Mouse (Mus musculus) gastrocnemius, adult 2 months (tissue): ENCODE measurements at regions not wholly inside any gene's neighbourhood (a gene's known extent, or its start where the extent isn't known, plus 50 kb on each side); places are given as distances from the start of the nearest gene placed in this dataset.

Experiments used
- DNase-seq: peaks from one replicate; pipeline ENCODE4 v3.0.0; 2022
- H3K27ac ChIP-seq: fragments of 200-600 bp; 2 replicates; pipeline ENCODE4 v1.8.1; 2022; ENCODE audit warnings: mild to moderate bottlenecking
- H3K4me3 ChIP-seq: fragments of 200-600 bp; 2 replicates; pipeline ENCODE4 v1.8.1; 2022; ENCODE audit warnings: mild to moderate bottlenecking, moderate library complexity
- CTCF ChIP-seq: fragments of 200-600 bp; IDR thresholded peaks from 2 replicates; pipeline ENCODE4 v1.8.1; 2022; ENCODE audit warnings: antibody characterized with exemption, mild to moderate bottlenecking, moderate library complexity
- intact Hi-C: fragments of 180-260 bp; cut with DNase I; formaldehyde crosslinking; loops from one replicate; pipeline ENCODE4 v1.15.1; 2025

DNA sequence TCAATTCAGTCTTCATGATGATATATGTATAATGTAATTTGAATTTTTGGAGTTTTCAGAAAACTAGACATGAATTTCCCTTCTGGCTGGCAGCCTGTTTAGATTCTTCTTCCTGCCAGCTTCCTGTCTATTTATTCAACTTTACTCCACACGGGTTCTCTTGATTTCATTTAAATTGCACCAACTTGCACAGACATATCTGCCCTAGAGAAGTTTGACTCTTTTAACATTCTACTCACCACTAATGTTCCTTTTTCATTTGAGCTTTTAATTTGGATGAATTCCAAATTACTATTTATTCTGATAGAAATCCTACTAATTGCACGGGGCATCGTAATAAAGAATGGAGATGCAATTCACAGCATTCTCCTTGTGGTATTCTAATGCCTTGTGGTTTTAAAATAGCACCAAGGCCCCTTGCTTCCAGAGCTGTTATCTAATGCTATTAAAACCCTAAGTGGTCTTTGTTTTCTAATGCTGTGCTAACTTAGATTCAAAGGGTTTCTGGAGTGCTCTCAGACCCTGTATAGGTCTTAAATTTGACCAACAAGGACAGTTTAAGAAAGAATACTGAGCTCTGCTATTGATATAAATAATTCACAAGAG is 96.7 kb upstream of the Itga4 start:
- Histone ChIP-seq H3K27ac (no peak overlapping the region), H3K4me3 (no peak overlapping the region)
- intact Hi-C loops, result no loop called here
- no peak for DNase-seq
- TF ChIP-seq CTCF, result no peak

- intact Hi-C loops, result no loop called here
- DNase-seq, result no peak
- H3K27ac ChIP-seq, result no peak overlapping the region
- no peak overlapping the region for H3K4me3 ChIP-seq
- TF ChIP-seq CTCF, result no peak
Measured at GRCm38 (mm10) chr2:79159336-79159735, 95.9 kb upstream of the Itga4 start.

GRCm38 (mm10) chr2:79172967-79173919 is 82.0 kb upstream of the Itga4 start:
- no peak for TF ChIP-seq CTCF
- H3K4me3 ChIP-seq, result no peak overlapping the region
- no peak overlapping the region for H3K27ac ChIP-seq
- DNase-seq, result no peak
- intact Hi-C loops, result no loop called here

GRCm38 (mm10) chr2:79174282-79174681 is 80.9 kb upstream of the Itga4 start:
- DNase-seq, result no peak
- no peak for TF ChIP-seq CTCF
- H3K27ac ChIP-seq, result no peak overlapping the region

DNA sequence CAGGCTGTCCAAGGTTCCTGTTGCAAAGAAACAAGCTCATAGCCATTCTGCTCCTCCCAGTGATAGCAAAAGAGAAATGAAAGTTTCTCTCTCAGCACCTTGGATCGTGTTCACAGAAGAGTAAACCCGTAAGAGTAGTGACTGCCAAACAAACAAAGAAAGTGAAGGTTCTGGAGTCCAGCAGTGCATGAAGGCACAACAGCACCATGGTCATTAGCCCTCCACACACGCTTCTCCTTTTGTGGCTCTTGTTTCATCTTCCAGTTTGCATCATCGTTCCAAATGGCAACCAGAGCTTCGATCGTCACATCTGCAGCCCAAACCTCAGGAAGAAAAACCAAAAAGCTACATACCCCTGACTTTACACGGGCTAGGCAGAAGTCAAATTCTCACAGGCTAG is 74.4 kb upstream of the Itga4 start:
- no peak for DNase-seq
- intact Hi-C loops, result no loop called here
- Histone ChIP-seq H3K4me3 (peak overlapping the region; percentile 9), H3K27ac (no peak overlapping the region)
- TF ChIP-seq CTCF, result no peak

More at GRCm38 (mm10) chr2:79174282-79174681, 80.9 kb upstream of the Itga4 start:
- intact Hi-C loops, result no loop called here
- no peak overlapping the region for H3K4me3 ChIP-seq

- Histone ChIP-seq H3K27ac (no peak overlapping the region), H3K4me3 (no peak overlapping the region)
- DNase-seq, result no peak
- intact Hi-C loops, result no loop called here
- TF ChIP-seq CTCF, result no peak
Measured at GRCm38 (mm10) chr2:79183034-79183630, 72.1 kb upstream of the Itga4 start.

DNA sequence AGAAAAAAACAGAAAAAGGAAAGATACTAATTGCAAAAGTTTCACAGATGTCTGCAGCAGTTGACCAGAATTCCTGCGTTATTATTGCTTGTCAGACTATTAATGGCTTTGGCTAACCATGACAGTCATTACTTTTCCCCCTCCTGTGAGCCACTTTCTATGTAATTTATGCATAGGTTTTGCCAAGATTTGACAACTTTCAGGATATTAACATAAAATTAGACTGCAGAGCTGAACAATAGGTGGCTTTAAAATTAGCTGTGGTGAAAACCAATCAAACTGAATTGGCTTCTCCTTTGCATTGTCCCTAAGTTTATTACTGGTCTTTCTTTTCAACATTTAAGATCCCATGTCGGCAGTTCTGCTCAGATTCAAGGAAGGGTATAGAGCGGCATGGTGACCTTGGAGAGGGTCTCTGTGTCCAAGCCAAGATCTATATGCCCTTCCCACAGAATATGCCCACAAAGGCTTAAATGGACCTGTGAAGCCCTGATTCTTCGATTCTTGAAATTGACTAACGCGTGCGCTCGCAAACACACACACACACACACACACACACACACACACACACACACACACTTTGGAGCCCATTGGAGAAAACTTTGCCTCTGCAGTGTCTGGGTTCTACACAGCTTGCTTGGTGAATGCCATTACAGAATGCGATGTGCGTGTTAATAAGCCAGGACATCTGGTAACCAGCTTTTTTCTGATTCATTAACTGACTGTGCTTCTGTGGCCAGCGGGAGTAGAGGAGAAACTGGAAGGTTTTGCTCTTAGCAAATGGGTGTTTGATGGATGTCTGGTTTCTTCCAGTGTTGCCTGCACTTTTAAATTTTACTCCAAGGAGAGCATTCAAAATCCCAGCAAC is 69.8 kb upstream of the Itga4 start:
- no peak for DNase-seq
- H3K27ac ChIP-seq, result no peak overlapping the region
- no peak for TF ChIP-seq CTCF
- intact Hi-C loops, result no loop called here
- H3K4me3 ChIP-seq, result no peak overlapping the region

GRCm38 (mm10) chr2:79186878-79187277 is 68.3 kb upstream of the Itga4 start:
- no peak for TF ChIP-seq CTCF
- intact Hi-C loops, result no loop called here
- Histone ChIP-seq H3K4me3 (no peak overlapping the region), H3K27ac (no peak overlapping the region)
- DNase-seq, result no peak

- no peak for DNase-seq
- no peak overlapping the region for H3K4me3 ChIP-seq
- no peak for TF ChIP-seq CTCF
- intact Hi-C loops, result no loop called here
- H3K27ac ChIP-seq, result no peak overlapping the region
Measured at GRCm38 (mm10) chr2:79188511-79189193, 66.6 kb upstream of the Itga4 start.

GRCm38 (mm10) chr2:79193851-79194250 is 61.4 kb upstream of the Itga4 start:
- no peak overlapping the region for H3K27ac ChIP-seq
- no peak for DNase-seq
- intact Hi-C loops, result no loop called here
- no peak overlapping the region for H3K4me3 ChIP-seq
- no peak for TF ChIP-seq CTCF

GRCm38 (mm10) chr2:79201677-79202076 is 53.5 kb upstream of the Itga4 start:
- Histone ChIP-seq H3K27ac (no peak overlapping the region), H3K4me3 (no peak overlapping the region)
- intact Hi-C loops, result no loop called here
- no peak for DNase-seq
- TF ChIP-seq CTCF, result no peak
